Mouse (Mus musculus) hindbrain, embryonic 15.5 days (tissue): ENCODE results near the gene Casp6. TPM values are rescaled to one million over a fixed set of nuclear protein-coding genes. Genes with fewer than 3 reads are reported as not detected.

Experiments used
- ATAC-seq: fragments of 200-750 bp; cut with Nextera tagmentation; 2 replicates; pipeline ENCODE4 v1.8.0; 2017; ENCODE audit warnings: low read depth, moderate number of reproducible peaks, moderate TSS enrichment; ENCODE audit not compliant: low FRiP score
- H3K27ac ChIP-seq: fragments of 300-500 bp; sonication (generic); replicated peaks from 2 replicates; pipeline ENCODE4 v1.5.1; 2015; ENCODE audit warnings: mild to moderate bottlenecking, inconsistent platforms
- H3K27me3 ChIP-seq: fragments of 300-500 bp; sonication (generic); 2 replicates; pipeline ENCODE4 v1.6.1; 2015; ENCODE audit warnings: control low read depth, inconsistent platforms
- H3K36me3 ChIP-seq: fragments of 300-500 bp; sonication (generic); 2 replicates; pipeline ENCODE4 v1.6.1; 2015; ENCODE audit warnings: control low read depth, inconsistent platforms
- H3K4me1 ChIP-seq: fragments of 300-500 bp; sonication (generic); replicated peaks from 2 replicates; pipeline ENCODE4 v1.6.1; 2015; ENCODE audit warnings: control low read depth, inconsistent platforms
- H3K4me2 ChIP-seq: fragments of 300-500 bp; sonication (generic); 2 replicates; pipeline ENCODE4 v1.6.1; 2015; ENCODE audit warnings: moderate library complexity, mild to moderate bottlenecking, inconsistent platforms
- H3K4me3 ChIP-seq: fragments of 300-500 bp; sonication (generic); 2 replicates; pipeline ENCODE4 v1.5.1; 2015; ENCODE audit warnings: mild to moderate bottlenecking, inconsistent platforms
- H3K9ac ChIP-seq: fragments of 300-500 bp; sonication (generic); 2 replicates; pipeline ENCODE4 v1.6.1; 2015; ENCODE audit warnings: inconsistent platforms
- H3K9me3 ChIP-seq: fragments of 300-500 bp; sonication (generic); 2 replicates; pipeline ENCODE4 v1.6.1; 2016; ENCODE audit warnings: control low read depth, inconsistent platforms
- WGBS: fragments of 180-500 bp; shearing (Covaris S2); methylation state at CpG from one replicate; pipeline ENCODE4 v1.1.7; 2015; 5-methylcytosine and 5-hydroxymethylcytosine counted together
- polyA plus RNA-seq: library from polyadenylated mRNA; unstranded; fragments of >200 nt; fragmentation: Nextera tagmentation; extraction: Ambion mirVana; gene quantifications from 2 replicates; pipeline ENCODE4 v1.2.1, GENCODE M21; 2015

Gene Casp6
- polyA plus RNA-seq, 1 experiment from 2014 or later, result 25.0 TPM

GRCm38 (mm10) chr3:129962533-129962932 lies 61.3 kb downstream of the Casp6 start:
- H3K9ac ChIP-seq, result no peak overlapping the region
- H3K9me3 ChIP-seq, result no peaks in the 10 kb centered on the region
- H3K4me2 ChIP-seq, result no peak overlapping the region
- no peak for ATAC-seq
- no peaks in the 10 kb centered on the region for H3K27me3 ChIP-seq
- H3K27ac ChIP-seq, result no peak overlapping the region
- no peaks in the 10 kb centered on the region for H3K36me3 ChIP-seq
- WGBS, result 64% methylated on average over 8 of the region's 8 CpGs
- H3K4me3 ChIP-seq, result no peak overlapping the region
- no peaks in the 10 kb centered on the region for H3K4me1 ChIP-seq

Other genes starting within 250 kb of the Casp6 start
- gene Egf, start 146.1 kb upstream of the Casp6 start, polyA plus RNA-seq, result 1.4 and 2.2 TPM in 2 replicates
- not detected in 2 replicates for gene Lrit3, start 97.4 kb upstream of the Casp6 start, polyA plus RNA-seq
- 0.05 and 0.33 TPM in 2 replicates for gene Rrh, start 78.8 kb upstream of the Casp6 start, polyA plus RNA-seq
- 47.0 and 49.3 TPM in 2 replicates for gene Gar1, start 70.0 kb upstream of the Casp6 start, polyA plus RNA-seq
- gene Cfi, start 65.5 kb upstream of the Casp6 start, polyA plus RNA-seq, result 0.42 and 0.75 TPM in 2 replicates
- gene Pla2g12a, start 22.8 kb upstream of the Casp6 start, polyA plus RNA-seq, result 37.4 and 38.1 TPM in 2 replicates
- 5.6 and 6.3 TPM in 2 replicates for gene Mcub, start 68.8 kb downstream of the Casp6 start, polyA plus RNA-seq
- 29.4 and 33.3 TPM in 2 replicates for gene Sec24b, start 160.1 kb downstream of the Casp6 start, polyA plus RNA-seq
- gene Col25a1, start 230.1 kb downstream of the Casp6 start, polyA plus RNA-seq, result 5.5 and 6.4 TPM in 2 replicates